Mouse (Mus musculus): ENCODE results near the gene Arhgap1.

GRCm38 (mm10) chr2:91701366-91701765, 51.7 kb downstream of the Arhgap1 start:
- TF ChIP-seq CTCF (IDR thresholded peaks at IDR 0.05; ENCODE audit: extremely low read depth, insufficient read depth, low read length) = no peak
- no peak for TF ChIP-seq POLR2A (IDR thresholded peaks at IDR 0.05; ENCODE audit: extremely low read depth, insufficient read depth, low read length)

Measured in cortical plate, adult 2 months (tissue).